Mouse (Mus musculus): ENCODE measurements around the gene Arl16. TPM values are rescaled to one million over a fixed set of nuclear protein-coding genes. Genes with fewer than 3 reads are reported as not detected.
A peak's percentile ranks its signal among the peaks of the same experiment; 100 is the strongest.
"Not testable (repeated sequence)": the region's sequence is repeated elsewhere in the genome, so short reads cannot be mapped to it uniquely, and the experiment has no call there.

Arl16 gene
- 46.5 and 50.4 TPM in 2 replicates for polyA plus RNA-seq (2015; fragmentation: Nextera tagmentation; extraction: Ambion mirVana)

GRCm38 (mm10) chr11:120467051-120467735 is at the start of gene Arl16:
Gene Arl16, minus strand, starts transcription at chr11:120467607.
- Histone ChIP-seq H3K27me3 (ENCODE audit: insufficient read depth, low read length) (no peaks in the 10 kb centered on the region), H3K4me2 (replicated peaks; ENCODE audit: low read depth, low read length) (peak within 1 kb of the TSS; percentile 79), H3K9ac (replicated peaks; ENCODE audit: low read length) (peak within 1 kb of the TSS; percentile 89), H3K4me1 (ENCODE audit: insufficient read depth, low read length) (peaks cover 19% of the 10 kb centered on the region), H3K27ac (ENCODE audit: low read length) (peak within 1 kb of the TSS; percentile 76), H3K4me3 (ENCODE audit: low read length) (peak within 1 kb of the TSS; percentile 94), H3K36me3 (ENCODE audit: insufficient read depth, low read length) (peaks cover 32% of the 10 kb centered on the region), H3K9me3 (ENCODE audit: low read length) (no peaks in the 10 kb centered on the region)
- WGBS, result under 1% methylated on average over 54 of the region's 54 CpGs
- ATAC-seq (ENCODE audit: low FRiP score, low TSS enrichment), result peak; percentile 100

GRCm38 (mm10) chr11:120517147-120517546 is 49.7 kb upstream of the Arl16 start:
- no peaks in the 10 kb centered on the region for H3K36me3 ChIP-seq (ENCODE audit: insufficient read depth, low read length)

GRCm38 (mm10) chr11:120515611-120516010 is 48.2 kb upstream of the Arl16 start:
- no peaks in the 10 kb centered on the region for H3K9me3 ChIP-seq (ENCODE audit: low read length)
- H3K9ac ChIP-seq (replicated peaks; ENCODE audit: low read length), result peak overlapping the region; percentile 38; the same call in 1 of the 2 replicates
- H3K36me3 ChIP-seq (ENCODE audit: insufficient read depth, low read length), result no peaks in the 10 kb centered on the region
- peaks cover 12% of the 10 kb centered on the region; the same call in 1 of the 2 replicates for H3K4me1 ChIP-seq (ENCODE audit: insufficient read depth, low read length)
- no peak overlapping the region for H3K4me3 ChIP-seq (ENCODE audit: low read length)
- no peak overlapping the region for H3K4me2 ChIP-seq (replicated peaks; ENCODE audit: low read depth, low read length)
- no peaks in the 10 kb centered on the region for H3K27me3 ChIP-seq (ENCODE audit: insufficient read depth, low read length)
- H3K27ac ChIP-seq (ENCODE audit: low read length), result no peak overlapping the region
- 17% methylated on average over 17 of the region's 17 CpGs for WGBS
- ATAC-seq (ENCODE audit: low FRiP score, low TSS enrichment), result peak; percentile 78

More at GRCm38 (mm10) chr11:120517147-120517546, 49.7 kb upstream of the Arl16 start:
- H3K4me3 ChIP-seq (ENCODE audit: low read length), result no peak overlapping the region
- ATAC-seq (ENCODE audit: low FRiP score, low TSS enrichment), result no peak
- 84% methylated on average over 4 of the region's 4 CpGs for WGBS
- H3K9me3 ChIP-seq (ENCODE audit: low read length), result no peaks in the 10 kb centered on the region
- no peak overlapping the region for H3K4me2 ChIP-seq (replicated peaks; ENCODE audit: low read depth, low read length)
- peaks cover 10% of the 10 kb centered on the region; the same call in 1 of the 2 replicates for H3K4me1 ChIP-seq (ENCODE audit: insufficient read depth, low read length)
- H3K27me3 ChIP-seq (ENCODE audit: insufficient read depth, low read length), result no peaks in the 10 kb centered on the region
- no peak overlapping the region for H3K9ac ChIP-seq (replicated peaks; ENCODE audit: low read length)
- no peak overlapping the region for H3K27ac ChIP-seq (ENCODE audit: low read length)

GRCm38 (mm10) chr11:120514262-120514661 is 46.9 kb upstream of the Arl16 start:
- H3K9me3 ChIP-seq (ENCODE audit: low read length); H3K4me2 ChIP-seq (replicated peaks; ENCODE audit: low read depth, low read length); H3K4me3 ChIP-seq (ENCODE audit: low read length); H3K36me3 ChIP-seq (ENCODE audit: insufficient read depth, low read length); ATAC-seq (ENCODE audit: low FRiP score, low TSS enrichment); H3K27ac ChIP-seq (ENCODE audit: low read length); H3K9ac ChIP-seq (replicated peaks; ENCODE audit: low read length); H3K27me3 ChIP-seq (ENCODE audit: insufficient read depth, low read length): not testable (repeated sequence)
- peaks cover 18% of the 10 kb centered on the region; the same call in 1 of the 2 replicates for H3K4me1 ChIP-seq (ENCODE audit: insufficient read depth, low read length)
- WGBS, result 83% methylated on average over 2 of the region's 2 CpGs

- Histone ChIP-seq H3K4me1 (ENCODE audit: insufficient read depth, low read length) (peaks cover 18% of the 10 kb centered on the region; the same call in 1 of the 2 replicates), H3K9me3 (ENCODE audit: low read length) (no peaks in the 10 kb centered on the region), H3K27me3 (ENCODE audit: insufficient read depth, low read length) (no peaks in the 10 kb centered on the region), H3K36me3 (ENCODE audit: insufficient read depth, low read length) (no peaks in the 10 kb centered on the region), H3K4me3 (ENCODE audit: low read length) (no peak overlapping the region), H3K27ac (ENCODE audit: low read length) (no peak overlapping the region), H3K4me2 (replicated peaks; ENCODE audit: low read depth, low read length) (no peak overlapping the region), H3K9ac (replicated peaks; ENCODE audit: low read length) (no peak overlapping the region)
- WGBS, result 24% methylated on average over 6 of the region's 6 CpGs
- ATAC-seq (ENCODE audit: low FRiP score, low TSS enrichment), result no peak
These were observed 45.5 kb upstream of the Arl16 start for GRCm38 (mm10) chr11:120512790-120513453.

- no peaks in the 10 kb centered on the region for H3K27me3 ChIP-seq (ENCODE audit: insufficient read depth, low read length)
- H3K4me2 ChIP-seq (replicated peaks; ENCODE audit: low read depth, low read length), result peak overlapping the region; percentile 51
- WGBS, result 10% methylated on average over 16 of the region's 16 CpGs
- ATAC-seq (ENCODE audit: low FRiP score, low TSS enrichment), result no peak
- no peaks in the 10 kb centered on the region for H3K36me3 ChIP-seq (ENCODE audit: insufficient read depth, low read length)
- peaks cover 16% of the 10 kb centered on the region; the same call in 1 of the 2 replicates for H3K4me1 ChIP-seq (ENCODE audit: insufficient read depth, low read length)
- H3K9me3 ChIP-seq (ENCODE audit: low read length), result no peaks in the 10 kb centered on the region
- H3K4me3 ChIP-seq (ENCODE audit: low read length), result peak overlapping the region; percentile 26
- H3K27ac ChIP-seq (ENCODE audit: low read length), result peak overlapping the region; percentile 47
- peak overlapping the region; percentile 59 for H3K9ac ChIP-seq (replicated peaks; ENCODE audit: low read length)
These were observed 43.1 kb upstream of the Arl16 start for GRCm38 (mm10) chr11:120510375-120511030.

GRCm38 (mm10) chr11:120509940-120510339 is 42.5 kb upstream of the Arl16 start:
- Histone ChIP-seq H3K36me3 (ENCODE audit: insufficient read depth, low read length) (no peaks in the 10 kb centered on the region), H3K4me2 (replicated peaks; ENCODE audit: low read depth, low read length) (peak overlapping the region; percentile 51; the same call in 1 of the 2 replicates), H3K4me1 (ENCODE audit: insufficient read depth, low read length) (peaks cover 16% of the 10 kb centered on the region; the same call in 1 of the 2 replicates), H3K9ac (replicated peaks; ENCODE audit: low read length) (no peak overlapping the region), H3K4me3 (ENCODE audit: low read length) (no peak overlapping the region; the same call in 1 of the 2 replicates), H3K27me3 (ENCODE audit: insufficient read depth, low read length) (no peaks in the 10 kb centered on the region), H3K9me3 (ENCODE audit: low read length) (no peaks in the 10 kb centered on the region), H3K27ac (ENCODE audit: low read length) (no peak overlapping the region)
- 49% methylated on average over 4 of the region's 4 CpGs for WGBS
- no peak for ATAC-seq (ENCODE audit: low FRiP score, low TSS enrichment)

GRCm38 (mm10) chr11:120508290-120508870 is 41.0 kb upstream of the Arl16 start:
- WGBS, result 82% methylated on average over 9 of the region's 9 CpGs
- peaks cover 16% of the 10 kb centered on the region; the same call in 1 of the 2 replicates for H3K4me1 ChIP-seq (ENCODE audit: insufficient read depth, low read length)
- H3K4me2 ChIP-seq (replicated peaks; ENCODE audit: low read depth, low read length), result no peak overlapping the region
- H3K36me3 ChIP-seq (ENCODE audit: insufficient read depth, low read length), result no peaks in the 10 kb centered on the region
- H3K27me3 ChIP-seq (ENCODE audit: insufficient read depth, low read length), result no peaks in the 10 kb centered on the region
- no peaks in the 10 kb centered on the region for H3K9me3 ChIP-seq (ENCODE audit: low read length)
- no peak overlapping the region for H3K9ac ChIP-seq (replicated peaks; ENCODE audit: low read length)
- no peak overlapping the region for H3K4me3 ChIP-seq (ENCODE audit: low read length)
- ATAC-seq (ENCODE audit: low FRiP score, low TSS enrichment), result no peak
- H3K27ac ChIP-seq (ENCODE audit: low read length), result no peak overlapping the region

GRCm38 (mm10) chr11:120507611-120508289 is 40.3 kb upstream of the Arl16 start:
- Histone ChIP-seq H3K4me1 (ENCODE audit: insufficient read depth, low read length) (peaks cover 10% of the 10 kb centered on the region; the same call in 1 of the 2 replicates), H3K27me3 (ENCODE audit: insufficient read depth, low read length) (no peaks in the 10 kb centered on the region), H3K27ac (ENCODE audit: low read length) (peak overlapping the region; percentile 5; the same call in 1 of the 2 replicates), H3K4me3 (ENCODE audit: low read length) (no peak overlapping the region), H3K9me3 (ENCODE audit: low read length) (no peaks in the 10 kb centered on the region), H3K36me3 (ENCODE audit: insufficient read depth, low read length) (no peaks in the 10 kb centered on the region), H3K4me2 (replicated peaks; ENCODE audit: low read depth, low read length) (no peak overlapping the region), H3K9ac (replicated peaks; ENCODE audit: low read length) (no peak overlapping the region)
- no peak for ATAC-seq (ENCODE audit: low FRiP score, low TSS enrichment)
- WGBS, result 67% methylated on average over 13 of the region's 13 CpGs

All from kidney, embryonic 16.5 days (tissue).